In the genomic region with DNA sequence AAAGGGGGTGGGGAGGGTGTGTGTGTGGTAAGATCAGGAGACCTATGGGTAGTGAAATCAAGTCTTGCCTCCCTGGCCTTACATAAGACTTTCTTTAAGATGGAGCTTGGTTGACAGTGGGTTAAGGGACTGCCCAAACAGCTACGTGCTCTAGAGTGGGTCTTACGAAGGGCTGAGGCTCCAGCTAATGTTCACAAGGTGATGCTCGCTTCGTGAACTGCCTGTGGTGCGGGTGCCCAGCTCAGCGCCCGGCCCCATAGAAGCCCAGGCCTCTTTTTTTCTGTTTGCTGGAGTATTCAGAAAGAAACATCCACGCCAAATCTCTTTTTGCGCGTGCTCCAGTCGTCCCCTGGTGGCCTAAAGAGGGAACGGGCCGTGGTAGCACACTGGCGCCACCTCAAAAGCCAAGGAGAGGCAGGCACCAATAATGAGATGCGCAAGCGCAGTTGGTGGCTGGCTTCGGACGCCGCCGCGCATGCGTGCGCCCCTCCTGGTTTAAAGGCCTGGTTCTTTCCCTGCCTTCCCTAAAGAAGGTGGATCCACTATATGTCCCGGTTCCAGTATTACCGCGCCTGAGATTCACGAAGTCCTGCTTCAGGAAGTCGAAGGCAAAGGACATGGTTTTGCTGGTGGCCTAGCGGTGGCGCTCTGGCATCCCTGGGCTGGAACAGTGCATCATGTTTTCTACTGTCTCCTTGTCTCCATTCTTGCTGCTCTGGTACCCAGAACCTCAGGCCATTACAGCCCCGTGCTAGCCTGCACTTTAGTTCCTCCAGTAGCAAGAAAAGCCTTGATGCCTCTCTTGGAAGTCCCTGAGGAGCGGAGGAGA, we compare ENCODE assay signal across 7 mouse cellular contexts. TPM values are rescaled to one million over a fixed set of nuclear protein-coding genes. Genes with fewer than 3 reads are reported as not detected.
A peak's percentile ranks its signal among the peaks of the same experiment; 100 is the strongest.
DNase-seq lines count a peak whose midpoint lies in the region; ATAC-seq and TF ChIP-seq lines count a peak whose summit lies in the region.

No protein-coding gene starts in this region.

- peaks cover 40% of the 10 kb centered on the region for H3K36me3 ChIP-seq in limb, embryonic 13.5 days
- peaks cover 22% of the 10 kb centered on the region for H3K36me3 ChIP-seq in midbrain, embryonic 15.5 days (replicated peaks)
- peaks cover 22% of the 10 kb centered on the region for H3K36me3 ChIP-seq in spleen, adult 2 months (ENCODE audit: control insufficient read depth, insufficient read depth, low read length)

- ATAC-seq in limb, embryonic 13.5 days (ENCODE audit: low FRiP score, low read depth), result peak; percentile 90
- peak; percentile 92 for ATAC-seq in midbrain, embryonic 15.5 days (replicated peaks)

- WGBS in limb, embryonic 13.5 days, result 9% methylated on average over 32 of the region's 32 CpGs
- WGBS in midbrain, embryonic 15.5 days, result 8% methylated on average over 32 of the region's 32 CpGs
- WGBS in spleen, adult 2 months, result 16% methylated on average over 32 of the region's 32 CpGs

- peak overlapping the region; percentile 58 for H3K4me2 ChIP-seq in limb, embryonic 13.5 days (replicated peaks)
- peak overlapping the region; percentile 50 for H3K4me2 ChIP-seq in midbrain, embryonic 15.5 days

- no peak overlapping the region for H3K27ac ChIP-seq in embryonic fibroblast, embryonic 13.5 days (ENCODE audit: insufficient read depth, low read length)
- peak overlapping the region; percentile 76 for H3K27ac ChIP-seq in limb, embryonic 13.5 days
- H3K27ac ChIP-seq in midbrain, embryonic 15.5 days, result peak overlapping the region; percentile 82
- H3K27ac ChIP-seq in spleen, adult 2 months (ENCODE audit: insufficient read depth, low read length), result no peak overlapping the region

- peak; percentile 53 for TF ChIP-seq POLR2A in embryonic fibroblast, embryonic 13.5 days (IDR thresholded peaks at IDR 0.05; ENCODE audit: low read depth, low read length)
- TF ChIP-seq POLR2A in spleen, adult 2 months (IDR thresholded peaks at IDR 0.05; ENCODE audit: low read depth, low read length), result no peak

- peak overlapping the region; percentile 63 for H3K9ac ChIP-seq in limb, embryonic 13.5 days
- peak overlapping the region; percentile 56 for H3K9ac ChIP-seq in midbrain, embryonic 15.5 days

- no peak overlapping the region for H3K4me3 ChIP-seq in embryonic fibroblast, embryonic 13.5 days (ENCODE audit: insufficient read depth, low read length)
- H3K4me3 ChIP-seq in limb, embryonic 13.5 days, result peak overlapping the region; percentile 24
- H3K4me3 ChIP-seq in midbrain, embryonic 15.5 days, result peak overlapping the region; percentile 27
- H3K4me3 ChIP-seq in spleen, adult 2 months (ENCODE audit: extremely low read depth, insufficient read depth, insufficient read length), result peak overlapping the region; percentile 43

- no peaks in the 10 kb centered on the region for H3K4me1 ChIP-seq in embryonic fibroblast, embryonic 13.5 days (ENCODE audit: control insufficient read depth, insufficient read depth, low read length)
- peaks cover 13% of the 10 kb centered on the region for H3K4me1 ChIP-seq in limb, embryonic 13.5 days
- H3K4me1 ChIP-seq in midbrain, embryonic 15.5 days, result peaks cover 15% of the 10 kb centered on the region
- H3K4me1 ChIP-seq in spleen, adult 2 months (ENCODE audit: control insufficient read depth, insufficient read depth, insufficient read length), result no peaks in the 10 kb centered on the region; the same call in 1 of the 2 replicates

- DNase-seq in brain, adult 2 months (ENCODE audit: low read depth, low spot score), result peak; percentile 98
- peak; percentile 88 to 91 for DNase-seq in heart, adult 9 months (ENCODE audit: low spot score in 2 of 2)
- peak; percentile 95 for DNase-seq in kidney, adult 9 months
- DNase-seq in spleen, adult 2 months (ENCODE audit: low read depth in 1 of 2, low spot score in 2 of 2), result peak; percentile 71 to 74

- no peaks in the 10 kb centered on the region for H3K27me3 ChIP-seq in limb, embryonic 13.5 days
- no peaks in the 10 kb centered on the region for H3K27me3 ChIP-seq in midbrain, embryonic 15.5 days (replicated peaks)
- no peaks in the 10 kb centered on the region for H3K27me3 ChIP-seq in spleen, adult 2 months (ENCODE audit: control insufficient read depth, insufficient read depth, low read length)

- H3K9me3 ChIP-seq in limb, embryonic 13.5 days, result no peaks in the 10 kb centered on the region
- no peaks in the 10 kb centered on the region for H3K9me3 ChIP-seq in midbrain, embryonic 15.5 days

- peak; percentile 90; the same call in 1 of the 2 replicates for TF ChIP-seq CTCF in embryonic fibroblast, embryonic 13.5 days (IDR thresholded peaks at IDR 0.05; ENCODE audit: borderline replicate concordance, insufficient read depth, low read length)
- peak; percentile 87; the same call in 1 of the 2 replicates for TF ChIP-seq CTCF in spleen, adult 2 months (IDR thresholded peaks at IDR 0.05; ENCODE audit: extremely low read depth, insufficient read depth, insufficient read length, insufficient replicate concordance)

RNA-seq across cellular contexts. Expression of a gene that starts 21.7 kb away (rescaled TPM):
- polyA plus RNA-seq in embryonic fibroblast, embryonic 13.5 days (2011; ENCODE audit: insufficient read length, low read depth, missing spikeins), result 336 and 384 TPM in 2 replicates
- polyA plus RNA-seq in limb, embryonic 13.5 days (2015; fragmentation: Nextera tagmentation; extraction: Ambion mirVana), result 391 and 427 TPM in 2 replicates
- 310 and 326 TPM in 2 replicates for polyA plus RNA-seq in midbrain, embryonic 15.5 days (2015; fragmentation: Nextera tagmentation; extraction: Ambion mirVana)
- 85.9 and 94.1 TPM in 2 replicates for polyA plus RNA-seq in spleen, adult 2 months (2012; rRNA removed)

Comparison
In these comparisons a context has a peak if more than half of its experiments do, and no peak if none do; other contexts are left out.
1. H3K27ac ChIP-seq: peak in limb, embryonic 13.5 days (single experiment) and midbrain, embryonic 15.5 days (single experiment); none in embryonic fibroblast, embryonic 13.5 days (single experiment) and spleen, adult 2 months (single experiment).
2. Peak in every context shown above with its lines, with median percentiles within 50 percentile points of each other: DNase-seq.